Mouse (Mus musculus) liver, embryonic 16.5 days (tissue): Measurements from ENCODE around the gene Slc22a15. TPM values are rescaled to one million over a fixed set of nuclear protein-coding genes. Genes with fewer than 3 reads are reported as not detected.
A peak's percentile ranks its signal among the peaks of the same experiment; 100 is the strongest.

ENCODE experiments used
- ATAC-seq: fragments of 200-750 bp; cut with Nextera tagmentation; 2 replicates; pipeline ENCODE4 v1.8.0; 2017; ENCODE audit warnings: low read depth, mild to moderate bottlenecking, moderate number of reproducible peaks, moderate library complexity
- H3K27ac ChIP-seq: fragments of 300-500 bp; sonication (generic); 2 replicates; pipeline ENCODE4 v1.5.1; 2014; ENCODE audit warnings: mild to moderate bottlenecking, low read length
- H3K27me3 ChIP-seq: fragments of 300-500 bp; sonication (generic); 2 replicates; pipeline ENCODE4 v1.6.1; 2014; ENCODE audit warnings: low read depth, low read length, mixed read lengths; ENCODE audit not compliant: control insufficient read depth, insufficient read depth
- H3K36me3 ChIP-seq: fragments of 300-500 bp; sonication (generic); 2 replicates; pipeline ENCODE4 v1.6.1; 2014; ENCODE audit warnings: mild to moderate bottlenecking; ENCODE audit not compliant: control insufficient read depth, insufficient read depth
- H3K4me1 ChIP-seq: fragments of 300-500 bp; sonication (generic); 2 replicates; pipeline ENCODE4 v1.6.1; 2014; ENCODE audit warnings: low read depth, low read length, mixed read lengths; ENCODE audit not compliant: control insufficient read depth
- H3K4me2 ChIP-seq: fragments of 300-500 bp; sonication (generic); 2 replicates; pipeline ENCODE4 v1.6.1; 2014; ENCODE audit warnings: low read depth, low read length, mixed read lengths
- H3K4me3 ChIP-seq: fragments of 300-500 bp; sonication (generic); 2 replicates; pipeline ENCODE4 v1.5.1; 2014; ENCODE audit warnings: low read depth, mild to moderate bottlenecking, low read length
- H3K9ac ChIP-seq: fragments of 300-500 bp; sonication (generic); 2 replicates; pipeline ENCODE4 v1.6.1; 2014; ENCODE audit warnings: low read depth, low read length
- H3K9me3 ChIP-seq: fragments of 300-500 bp; sonication (generic); replicated peaks from 2 replicates; pipeline ENCODE4 v1.6.1; 2016; ENCODE audit warnings: low read length; ENCODE audit not compliant: control insufficient read depth
- WGBS: fragments of 180-500 bp; shearing (Covaris S2); extraction: QIAGEN DNeasy Blood & Tissue Kit; methylation state at CpG from one replicate; pipeline ENCODE4 v1.1.7; 2014; ENCODE audit not compliant: insufficient replicate concordance; 5-methylcytosine and 5-hydroxymethylcytosine counted together
- polyA plus RNA-seq: library from polyadenylated mRNA; unstranded; fragments of >200 nt; fragmentation: Nextera tagmentation; extraction: Ambion mirVana; gene quantifications from 2 replicates; pipeline ENCODE4 v1.2.1, GENCODE M21; 2015

Slc22a15 gene
- 2.4 and 3.1 TPM in 2 replicates for polyA plus RNA-seq

GRCm38 (mm10) chr3:101923843-101924740 lies at the start of gene Slc22a15:
Gene Slc22a15 (minus strand): TSS chr3:101924453.
- ATAC-seq: peak; percentile 83
- H3K27ac ChIP-seq: peak within 1 kb of the TSS; percentile 84
- peak within 1 kb of the TSS; percentile 73 for H3K9ac ChIP-seq
- H3K36me3 ChIP-seq: no peaks in the 10 kb centered on the region
- peak within 1 kb of the TSS; percentile 64 for H3K4me2 ChIP-seq
- no peaks in the 10 kb centered on the region; the same call in 1 of the 2 replicates for H3K4me1 ChIP-seq
- no peaks in the 10 kb centered on the region for H3K9me3 ChIP-seq
- H3K4me3 ChIP-seq: peak within 1 kb of the TSS; percentile 68
- WGBS: under 1% methylated on average over 89 of the region's 92 CpGs
- H3K27me3 ChIP-seq: peaks cover 13% of the 10 kb centered on the region

GRCm38 (mm10) chr3:101966825-101967558 lies 42.7 kb upstream of the Slc22a15 start:
- Histone ChIP-seq H3K27ac (no peak overlapping the region), H3K4me2 (no peak overlapping the region), H3K9ac (no peak overlapping the region), H3K9me3 (no peaks in the 10 kb centered on the region), H3K36me3 (no peaks in the 10 kb centered on the region), H3K4me3 (no peak overlapping the region), H3K27me3 (no peaks in the 10 kb centered on the region), H3K4me1 (no peaks in the 10 kb centered on the region)
- no peak for ATAC-seq
- WGBS: 32% methylated on average over 3 of the region's 3 CpGs

- 69% methylated on average over 7 of the region's 7 CpGs for WGBS
- Histone ChIP-seq H3K27me3 (no peaks in the 10 kb centered on the region), H3K36me3 (no peaks in the 10 kb centered on the region), H3K27ac (no peak overlapping the region), H3K9me3 (no peaks in the 10 kb centered on the region), H3K4me3 (no peak overlapping the region), H3K4me2 (no peak overlapping the region), H3K9ac (no peak overlapping the region), H3K4me1 (no peaks in the 10 kb centered on the region)
- ATAC-seq: no peak
Measured at GRCm38 (mm10) chr3:101964352-101964751, 40.1 kb upstream of the Slc22a15 start.

GRCm38 (mm10) chr3:101963501-101963900 lies 39.2 kb upstream of the Slc22a15 start:
- Histone ChIP-seq H3K36me3 (no peaks in the 10 kb centered on the region), H3K27ac (no peak overlapping the region), H3K27me3 (no peaks in the 10 kb centered on the region), H3K4me3 (no peak overlapping the region), H3K4me1 (no peaks in the 10 kb centered on the region), H3K9me3 (no peaks in the 10 kb centered on the region), H3K9ac (no peak overlapping the region), H3K4me2 (no peak overlapping the region)
- ATAC-seq: 0 out of 2 replicates have a peak, but pooled peaks have one; percentile 45
- WGBS: 55% methylated on average over 9 of the region's 9 CpGs

- ATAC-seq: no peak
Measured at GRCm38 (mm10) chr3:101961146-101961835, 37.0 kb upstream of the Slc22a15 start.

GRCm38 (mm10) chr3:101958047-101958446 lies 33.8 kb upstream of the Slc22a15 start:
- Histone ChIP-seq H3K36me3 (no peaks in the 10 kb centered on the region), H3K9ac (no peak overlapping the region), H3K4me1 (no peaks in the 10 kb centered on the region; the same call in 1 of the 2 replicates), H3K27ac (peak overlapping the region; percentile 35; the same call in 1 of the 2 replicates), H3K4me2 (no peak overlapping the region), H3K4me3 (no peak overlapping the region), H3K9me3 (no peaks in the 10 kb centered on the region), H3K27me3 (no peaks in the 10 kb centered on the region)
- WGBS: 34% methylated on average over 3 of the region's 3 CpGs
- peak; percentile 89 for ATAC-seq

More at GRCm38 (mm10) chr3:101961146-101961835, 37.0 kb upstream of the Slc22a15 start:
- H3K27me3 ChIP-seq: no peaks in the 10 kb centered on the region
- no peaks in the 10 kb centered on the region for H3K9me3 ChIP-seq
- no peak overlapping the region for H3K4me2 ChIP-seq
- no peak overlapping the region for H3K9ac ChIP-seq
- H3K4me3 ChIP-seq: no peak overlapping the region
- 70% methylated on average over 15 of the region's 15 CpGs for WGBS
- H3K4me1 ChIP-seq: no peaks in the 10 kb centered on the region; the same call in 1 of the 2 replicates
- H3K36me3 ChIP-seq: no peaks in the 10 kb centered on the region
- H3K27ac ChIP-seq: no peak overlapping the region

GRCm38 (mm10) chr3:101953506-101953905 lies 29.3 kb upstream of the Slc22a15 start:
- Histone ChIP-seq H3K9me3 (no peaks in the 10 kb centered on the region), H3K27me3 (no peaks in the 10 kb centered on the region), H3K4me1 (no peaks in the 10 kb centered on the region; the same call in 1 of the 2 replicates), H3K4me3 (no peak overlapping the region), H3K36me3 (no peaks in the 10 kb centered on the region), H3K9ac (no peak overlapping the region), H3K4me2 (no peak overlapping the region), H3K27ac (no peak overlapping the region)
- ATAC-seq: no peak
- WGBS: 45% methylated on average over 7 of the region's 7 CpGs

- Histone ChIP-seq H3K9ac (no peak overlapping the region), H3K4me2 (no peak overlapping the region), H3K27ac (no peak overlapping the region), H3K9me3 (no peaks in the 10 kb centered on the region), H3K4me3 (no peak overlapping the region), H3K36me3 (no peaks in the 10 kb centered on the region), H3K4me1 (no peaks in the 10 kb centered on the region; the same call in 1 of the 2 replicates), H3K27me3 (no peaks in the 10 kb centered on the region)
- no peak for ATAC-seq
- 70% methylated on average over 2 of the region's 2 CpGs for WGBS
Measured at GRCm38 (mm10) chr3:101952577-101952976, 28.3 kb upstream of the Slc22a15 start.
